Mouse (Mus musculus) bone marrow, adult 2 months (tissue): ENCODE measurements around the gene Txndc11.

Experiments
- CTCF ChIP-seq: fragments of 200-500 bp; IDR thresholded peaks from 2 replicates; pipeline ENCODE4 v1.5.1; 2011; ENCODE audit warnings: low read length, control low read depth; ENCODE audit not compliant: control insufficient read depth, insufficient read depth
- POLR2A ChIP-seq: fragments of 200-500 bp; IDR thresholded peaks from 2 replicates; pipeline ENCODE4 v1.6.1; 2011; ENCODE audit warnings: low read depth, mild to moderate bottlenecking, control low read depth, low read length, borderline replicate concordance; ENCODE audit not compliant: control insufficient read depth

DNA sequence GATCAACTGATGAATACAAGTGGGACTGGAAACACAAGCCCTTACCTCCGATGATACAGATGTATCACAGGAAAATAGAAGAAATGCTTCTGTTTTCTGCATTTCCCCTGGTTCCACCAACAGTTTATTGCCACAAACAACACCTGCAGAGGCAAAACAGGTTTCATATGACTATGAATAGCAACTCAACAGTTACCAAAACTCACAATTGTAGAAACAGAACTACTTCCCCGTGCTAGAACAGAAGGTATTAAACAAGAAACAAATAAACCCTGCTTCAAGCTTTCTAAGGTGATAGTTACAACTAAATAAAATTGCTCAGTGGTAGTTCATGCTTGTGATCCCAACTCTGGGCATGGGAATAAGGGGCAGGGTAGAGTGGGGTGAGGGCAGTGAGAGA lies 11.8 kb downstream of the Txndc11 start:
- no peak for TF ChIP-seq CTCF
- no peak for TF ChIP-seq POLR2A
